Mouse (Mus musculus) NIH3T3 (cell line): Measurements from ENCODE around the gene Dnah5.

Experiments
- DNase-seq: peaks from one replicate; pipeline ENCODE4 v3.0.0-alpha.2; 2012; ENCODE audit warnings: low read depth

Gene Dnah5

GRCm38 (mm10) chr15:28466591-28467247 lies 263.2 kb downstream of the Dnah5 start:
- DNase-seq: no peak

- DNase-seq: no peak
Observed at GRCm38 (mm10) chr15:28473749-28474390, 270.3 kb downstream of the Dnah5 start.

- no peak for DNase-seq
Observed at GRCm38 (mm10) chr15:28502820-28503219, 299.3 kb downstream of the Dnah5 start.

GRCm38 (mm10) chr15:28515176-28515575 lies 311.6 kb downstream of the Dnah5 start:
- DNase-seq: no peak
